Mouse (Mus musculus) neutrophil, adult 83 days (primary cell): Measurements from ENCODE around the gene Fut9. TPM values are rescaled to one million over a fixed set of nuclear protein-coding genes. Genes with fewer than 3 reads are reported as not detected.

ENCODE experiments used
- total RNA-seq, 2 experiments: library from RNA; stranded (reverse); gene quantifications; one replicate each; pipeline ENCODE4 v1.2.4; 2023

The Fut9 gene
- not detected for total RNA-seq

GRCm38 (mm10) chr4:25799476-25800283 lies at the start of gene Fut9:
Gene Fut9, minus strand, starts transcription at chr4:25800244.

